Mouse (Mus musculus) G1E (cell line): Measurements from ENCODE around the gene Mrc1. TPM values are rescaled to one million over a fixed set of nuclear protein-coding genes. Genes with fewer than 3 reads are reported as not detected.

Source experiments
- ATAC-seq: 2 replicates; pipeline ENCODE4 v1.8.0; 2016; ENCODE audit warnings: mild to moderate bottlenecking; ENCODE audit not compliant: insufficient number of reproducible peaks, poor library complexity, low FRiP score, severe bottlenecking; ENCODE audit errors: extremely low read depth
- DNase-seq: peaks from one replicate; pipeline ENCODE4 v3.0.0; 2012; ENCODE audit warnings: low spot score
- H3K27me3 ChIP-seq: 2 replicates; pipeline ENCODE4 v1.6.1; 2012; ENCODE audit warnings: mild to moderate bottlenecking, low read length, inconsistent platforms; ENCODE audit not compliant: insufficient read depth
- H3K36me3 ChIP-seq: replicated peaks from 2 replicates; pipeline ENCODE3; 2012; ENCODE audit warnings: mild to moderate bottlenecking, inconsistent platforms
- H3K4me1 ChIP-seq: 2 replicates; pipeline ENCODE4 v1.6.1; 2012; ENCODE audit warnings: low read depth, low read length, inconsistent platforms, mixed read lengths; ENCODE audit not compliant: insufficient read depth
- H3K4me3 ChIP-seq: 2 replicates; pipeline ENCODE4 v1.5.1; 2012; ENCODE audit warnings: low read depth, mild to moderate bottlenecking, inconsistent platforms, low read length, moderate library complexity, mixed read lengths
- H3K9me3 ChIP-seq: replicated peaks from 2 replicates; pipeline ENCODE4 v1.6.1; 2012; ENCODE audit warnings: inconsistent platforms
- CTCF ChIP-seq: IDR thresholded peaks from 2 replicates; pipeline ENCODE4 v1.5.1; 2012; ENCODE audit warnings: low read depth, low read length, inconsistent platforms, mixed read lengths
- GATA1 ChIP-seq: IDR thresholded peaks from 2 replicates; pipeline ENCODE4 v1.6.1; 2012; ENCODE audit warnings: borderline replicate concordance, low read length, inconsistent platforms, mixed read lengths
- GATA2 ChIP-seq: IDR thresholded peaks from 2 replicates; pipeline ENCODE4 v1.6.1; 2012; ENCODE audit warnings: low read depth, low read length, inconsistent platforms, borderline replicate concordance
- POLR2AphosphoS5 ChIP-seq: IDR thresholded peaks from 2 replicates; pipeline ENCODE4 v1.6.1; 2012; ENCODE audit warnings: low read depth, low read length, inconsistent platforms; ENCODE audit not compliant: insufficient replicate concordance
- TAL1 ChIP-seq: conservative IDR thresholded peaks from 2 replicates; pipeline ENCODE4 v1.6.1; 2012; ENCODE audit warnings: low read depth, low read length, inconsistent platforms, mixed read lengths
- polyA plus RNA-seq: library from polyadenylated mRNA; stranded (reverse); fragments of >175 nt; gene quantifications from 2 replicates; pipeline ENCODE4 v1.2.3, GENCODE M21; 2012
- total RNA-seq, 2 experiments: library from RNA; stranded (forward) in 1 of 2; stranded (reverse) in 1 of 2; fragments of 200-1000 nt in 1 of 2; fragments of >200 nt in 1 of 2; fragmentation: Nextera tagmentation in 1 of 2; gene quantifications; 2 replicates each; pipeline ENCODE4 v1.2.3; 2014 to 2017

The Mrc1 gene
- total and polyA plus RNA-seq, 3 experiments = 0.49 TPM; not detected in 2

DNA sequence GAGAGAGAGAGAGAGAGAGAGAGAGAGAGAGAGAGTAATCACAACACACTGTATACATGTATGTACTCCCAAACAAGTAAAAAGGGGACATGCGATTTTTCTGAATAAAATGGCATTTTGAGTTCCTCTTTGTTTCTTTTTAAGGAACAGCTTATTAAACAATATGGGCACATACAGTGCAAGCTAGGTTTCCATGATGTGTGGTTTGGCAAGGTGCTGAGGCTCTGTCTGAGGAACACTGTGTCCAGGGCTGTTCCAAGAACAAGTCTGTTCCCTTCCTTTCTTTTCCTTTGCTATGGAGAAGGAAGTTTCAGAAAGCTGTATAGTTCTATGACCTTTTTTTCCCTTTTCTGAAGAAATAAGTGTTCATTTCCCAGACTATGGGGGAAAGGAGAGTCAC is 24.9 kb upstream of the Mrc1 start:
- TF ChIP-seq GATA1 = no peak
- TF ChIP-seq CTCF = no peak
- TF ChIP-seq GATA2 = no peak
- no peak for TF ChIP-seq TAL1
- no peak for TF ChIP-seq POLR2AphosphoS5
- Histone ChIP-seq H3K27me3 (peaks cover 3% of the 10 kb centered on the region; the same call in 1 of the 2 replicates), H3K4me1 (no peaks in the 10 kb centered on the region), H3K36me3 (no peaks in the 10 kb centered on the region), H3K4me3 (no peak overlapping the region), H3K9me3 (no peaks in the 10 kb centered on the region)
- ATAC-seq = no peak
- DNase-seq = no peak

DNA sequence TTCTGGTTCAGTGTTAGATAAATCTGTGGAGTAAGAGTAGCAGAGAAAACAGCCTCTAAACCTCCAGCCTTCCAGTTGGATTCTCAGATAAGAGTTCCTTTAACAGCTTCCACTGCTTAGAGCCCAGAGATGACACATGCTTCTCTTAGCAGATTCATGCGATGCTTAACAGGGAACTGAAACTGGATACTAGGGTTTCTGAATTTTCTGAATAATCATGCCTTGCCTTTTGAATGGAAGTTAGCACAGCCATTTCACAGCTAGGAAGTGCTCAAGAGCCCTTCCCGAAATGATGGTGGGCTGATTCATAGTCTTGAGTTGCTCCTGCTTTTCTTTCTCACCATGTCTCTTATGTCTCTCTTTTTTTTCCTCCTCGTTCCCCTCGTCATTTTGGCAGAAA is 22.4 kb upstream of the Mrc1 start:
- TF ChIP-seq GATA2 (no peak), POLR2AphosphoS5 (no peak), TAL1 (no peak), CTCF (no peak), GATA1 (no peak)
- Histone ChIP-seq H3K27me3 (peaks cover under 1% of the 10 kb centered on the region; the same call in 1 of the 2 replicates), H3K4me3 (no peak overlapping the region), H3K36me3 (no peaks in the 10 kb centered on the region), H3K4me1 (no peaks in the 10 kb centered on the region), H3K9me3 (no peaks in the 10 kb centered on the region)
- DNase-seq (no peak), ATAC-seq (no peak)

- Histone ChIP-seq H3K9me3 (no peaks in the 10 kb centered on the region), H3K4me3 (no peak overlapping the region), H3K36me3 (no peaks in the 10 kb centered on the region), H3K27me3 (no peaks in the 10 kb centered on the region), H3K4me1 (no peaks in the 10 kb centered on the region)
- TF ChIP-seq POLR2AphosphoS5 (no peak), GATA2 (no peak), GATA1 (no peak), TAL1 (no peak), CTCF (no peak)
- DNase-seq (no peak), ATAC-seq (no peak)
These were observed 18.5 kb upstream of the Mrc1 start for GRCm38 (mm10) chr2:14210731-14211130.

GRCm38 (mm10) chr2:14211606-14212005 is 17.6 kb upstream of the Mrc1 start:
- Histone ChIP-seq H3K9me3 (no peaks in the 10 kb centered on the region), H3K27me3 (no peaks in the 10 kb centered on the region), H3K4me3 (no peak overlapping the region), H3K36me3 (no peaks in the 10 kb centered on the region), H3K4me1 (no peaks in the 10 kb centered on the region)
- ATAC-seq (no peak), DNase-seq (no peak)
- TF ChIP-seq POLR2AphosphoS5 = no peak
- TF ChIP-seq CTCF = no peak
- TF ChIP-seq GATA1 = no peak
- TF ChIP-seq GATA2 = no peak
- no peak for TF ChIP-seq TAL1

DNA sequence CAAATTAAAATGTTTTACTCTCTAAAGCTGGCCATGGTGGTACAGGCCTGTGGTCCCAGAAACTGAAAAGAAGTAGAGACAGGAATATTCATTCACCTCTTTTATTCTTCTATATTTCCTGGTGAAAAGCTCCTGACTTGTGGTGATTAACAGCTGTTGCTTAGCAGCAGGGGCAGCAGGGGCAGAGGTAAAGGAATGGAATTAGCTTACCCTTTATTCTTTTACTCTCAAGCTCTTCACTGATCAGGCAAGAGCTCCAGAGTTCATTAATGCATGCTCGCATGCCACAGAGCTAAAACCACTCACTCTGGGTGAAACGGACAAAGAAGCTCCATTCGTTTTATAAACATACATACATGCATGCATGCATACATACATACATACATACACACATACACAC is 14.4 kb upstream of the Mrc1 start:
- Histone ChIP-seq H3K4me1 (no peaks in the 10 kb centered on the region), H3K9me3 (no peaks in the 10 kb centered on the region), H3K27me3 (no peaks in the 10 kb centered on the region; the same call in 1 of the 2 replicates), H3K36me3 (no peaks in the 10 kb centered on the region), H3K4me3 (no peak overlapping the region)
- ATAC-seq = no peak
- DNase-seq = no peak
- TF ChIP-seq TAL1 = no peak

DNA sequence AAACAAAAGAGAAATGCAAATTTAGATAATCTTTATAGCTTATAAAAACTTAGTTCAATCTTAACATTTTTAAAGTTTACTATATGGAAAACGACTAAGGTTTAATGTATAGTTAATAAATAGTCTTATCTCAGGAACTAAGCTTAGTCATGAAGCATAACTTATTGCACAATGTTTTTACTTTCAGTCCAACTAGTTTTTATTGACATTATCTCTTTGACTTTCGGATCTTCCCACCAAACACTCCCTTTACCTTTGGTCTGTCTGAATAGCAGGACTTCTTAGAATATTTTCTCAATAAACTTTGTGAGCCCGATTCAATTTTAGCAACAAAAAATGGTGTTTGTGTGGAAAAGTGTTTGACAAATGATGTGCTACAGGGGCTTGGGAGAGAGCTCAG is 12.5 kb upstream of the Mrc1 start:
- no peaks in the 10 kb centered on the region for H3K9me3 ChIP-seq
- TF ChIP-seq GATA1 = no peak
- DNase-seq (no peak), ATAC-seq (no peak)
- H3K27me3 ChIP-seq = no peaks in the 10 kb centered on the region; the same call in 1 of the 2 replicates
- H3K4me1 ChIP-seq = no peaks in the 10 kb centered on the region
- H3K36me3 ChIP-seq = no peaks in the 10 kb centered on the region
- no peak overlapping the region for H3K4me3 ChIP-seq

- peaks cover 3% of the 10 kb centered on the region; the same call in 1 of the 2 replicates for H3K27me3 ChIP-seq
- ATAC-seq (no peak), DNase-seq (no peak)
- no peak overlapping the region for H3K4me3 ChIP-seq
- TF ChIP-seq TAL1 (no peak), POLR2AphosphoS5 (no peak), GATA2 (no peak)
- H3K36me3 ChIP-seq = no peaks in the 10 kb centered on the region
- H3K9me3 ChIP-seq = no peaks in the 10 kb centered on the region
- H3K4me1 ChIP-seq = no peaks in the 10 kb centered on the region
These were observed 11.1 kb upstream of the Mrc1 start for GRCm38 (mm10) chr2:14218126-14218525.
